ENCODE assay signal across 8 mouse cellular contexts in the genomic region with DNA sequence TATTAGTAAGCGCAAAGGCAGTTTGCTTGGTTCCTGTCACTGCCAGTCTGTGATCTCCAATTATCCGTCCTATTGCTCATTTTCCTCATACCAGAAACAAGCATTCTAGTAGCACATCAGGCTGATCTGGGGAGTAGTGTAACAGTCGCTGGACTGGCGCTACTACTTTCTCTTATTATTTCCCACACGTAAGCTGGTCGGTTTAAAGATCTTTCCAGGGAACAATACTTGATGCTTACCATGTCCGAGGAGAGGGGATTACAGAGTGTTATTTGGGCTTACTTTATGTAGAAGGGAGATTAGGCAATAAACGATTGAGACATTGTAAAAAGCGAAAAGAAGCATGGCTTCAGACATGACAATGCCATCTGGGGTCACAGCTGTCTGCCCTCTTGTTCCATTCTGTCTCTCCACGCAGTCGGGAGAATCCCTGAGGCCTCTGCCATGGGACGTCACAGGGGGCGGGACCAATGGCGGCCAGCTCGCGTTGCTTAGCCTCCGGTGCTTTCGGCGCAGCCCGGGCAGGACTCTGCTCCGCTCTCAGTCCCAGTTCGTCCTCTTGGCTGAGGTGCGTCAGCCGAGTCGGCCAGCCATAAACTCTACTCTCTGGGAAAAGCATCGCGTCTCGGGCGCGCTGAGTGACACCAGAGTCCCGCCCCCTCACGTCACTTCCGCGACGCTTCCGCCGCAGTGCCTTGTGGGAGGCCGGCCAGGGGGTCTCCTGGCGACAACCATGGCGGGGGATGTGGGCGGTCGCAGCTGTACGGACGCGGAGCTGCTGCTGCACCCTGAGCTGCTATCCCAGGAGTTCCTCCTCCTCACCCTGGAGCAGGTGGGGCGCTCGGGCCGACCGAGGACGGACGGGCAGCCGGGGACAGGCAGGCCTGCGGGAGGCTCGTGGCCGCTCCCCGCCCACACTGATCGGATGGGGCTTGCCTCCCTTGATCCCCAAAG. TPM values are rescaled to one million over a fixed set of nuclear protein-coding genes. Genes with fewer than 3 reads are reported as not detected.
DNase-seq lines count a peak whose midpoint lies in the region; ATAC-seq and TF ChIP-seq lines count a peak whose summit lies in the region.

A gene (minus strand): TSS at position 607 of the 954 bp plus-strand sequence.
A gene (plus strand): TSS at position 680 of the 954 bp plus-strand sequence.

- DNase-seq in ES-E14 (ENCODE audit: low read depth, low spot score), result peak; percentile 81
- DNase-seq in cerebellum, adult 11-12 months, result peak; percentile 92
- DNase-seq in heart, postnatal 25 days (ENCODE audit: low spot score), result peak; percentile 82
- DNase-seq in layer of hippocampus, adult 2 months (ENCODE audit: low spot score in 2 of 2), result peak; percentile 91 to 92
- DNase-seq in lung, embryonic 14.5 days, result peak; percentile 97
- peak; percentile 93 for DNase-seq in thymus, adult 2 months

- peak; percentile 86 for TF ChIP-seq POLR2A in olfactory bulb, adult 2 months (IDR thresholded peaks at IDR 0.05; ENCODE audit: insufficient read depth, low read depth, low read length)
- TF ChIP-seq POLR2A in thymus, adult 2 months (IDR thresholded peaks at IDR 0.05; ENCODE audit: control insufficient read depth, extremely low read depth, insufficient read depth, low read length, poor library complexity), result peak; percentile 47; the same call in 1 of the 2 replicates

- no peaks in the 10 kb centered on the region; the same call in 1 of the 2 replicates for H3K36me3 ChIP-seq in ES-E14 (ENCODE audit: control insufficient read depth, insufficient read depth, low read length, poor library complexity, severe bottlenecking)
- peaks cover 15% of the 10 kb centered on the region for H3K36me3 ChIP-seq in forebrain, embryonic 15.5 days
- H3K36me3 ChIP-seq in lung, embryonic 14.5 days (ENCODE audit: insufficient read depth), result no peaks in the 10 kb centered on the region
- H3K36me3 ChIP-seq in thymus, adult 2 months (ENCODE audit: control insufficient read depth, insufficient read depth, low read length), result no peaks in the 10 kb centered on the region

- H3K27me3 ChIP-seq in forebrain, embryonic 15.5 days, result no peaks in the 10 kb centered on the region
- no peaks in the 10 kb centered on the region for H3K27me3 ChIP-seq in lung, embryonic 14.5 days (ENCODE audit: insufficient read depth, low read length)
- no peaks in the 10 kb centered on the region for H3K27me3 ChIP-seq in thymus, adult 2 months (ENCODE audit: control insufficient read depth, insufficient read depth, low read length)

- peak within 1 kb of the TSS; percentile 73 for H3K4me2 ChIP-seq in forebrain, embryonic 15.5 days (replicated peaks)
- peak within 1 kb of the TSS; percentile 82 for H3K4me2 ChIP-seq in lung, embryonic 14.5 days

- no peak for TF ChIP-seq CTCF in layer of hippocampus, adult 2 months (conservative IDR thresholded peaks at IDR 0.05)
- TF ChIP-seq CTCF in lung, embryonic 14.5 days (IDR thresholded peaks at IDR 0.05; ENCODE audit: low read depth), result no peak
- no peak for TF ChIP-seq CTCF in olfactory bulb, adult 2 months (IDR thresholded peaks at IDR 0.05; ENCODE audit: insufficient read depth, low read depth, low read length)
- TF ChIP-seq CTCF in thymus, adult 2 months (IDR thresholded peaks at IDR 0.05; ENCODE audit: borderline replicate concordance, control insufficient read depth, extremely low read depth, insufficient read depth, low read length, poor library complexity), result no peak

- in situ Hi-C loops in ES-E14 (cut with MboI; ENCODE audit: low sequenced_read_pairs in 2 of 2, unreplicated experiment in 2 of 2), result no loop called here

- peak within 1 kb of the TSS; percentile 98 to 99 for H3K4me3 ChIP-seq in ES-E14 (ENCODE audit: insufficient read depth in 1 of 2, low read depth in 1 of 2, low read length in 2 of 2, poor library complexity in 1 of 2, severe bottlenecking in 1 of 2)
- peak within 1 kb of the TSS; percentile 64 for H3K4me3 ChIP-seq in forebrain, embryonic 15.5 days
- peak within 1 kb of the TSS; percentile 96 for H3K4me3 ChIP-seq in layer of hippocampus, adult 2 months
- peak within 1 kb of the TSS; percentile 96 for H3K4me3 ChIP-seq in lung, embryonic 14.5 days (ENCODE audit: low read depth, low read length)
- peak within 1 kb of the TSS; percentile 79 for H3K4me3 ChIP-seq in olfactory bulb, adult 2 months (ENCODE audit: insufficient read depth, low read depth, low read length)
- H3K4me3 ChIP-seq in thymus, adult 2 months (ENCODE audit: control insufficient read depth, insufficient read depth, low read length), result peak within 1 kb of the TSS; percentile 92

- ATAC-seq in forebrain, embryonic 15.5 days (replicated peaks), result peak; percentile 96
- ATAC-seq in lung, embryonic 14.5 days (ENCODE audit: insufficient read depth), result peak; percentile 97

- H3K9ac ChIP-seq in ES-E14 (ENCODE audit: insufficient read depth, low read depth, low read length, poor library complexity, severe bottlenecking), result peak within 1 kb of the TSS; percentile 98
- peak within 1 kb of the TSS; percentile 90 for H3K9ac ChIP-seq in forebrain, embryonic 15.5 days (replicated peaks)
- H3K9ac ChIP-seq in lung, embryonic 14.5 days, result peak within 1 kb of the TSS; percentile 96

- WGBS in forebrain, embryonic 15.5 days, result under 1% methylated on average over 57 of the region's 57 CpGs
- under 1% methylated on average over 57 of the region's 57 CpGs for WGBS in lung, embryonic 14.5 days
- under 1% methylated on average over 57 of the region's 57 CpGs for WGBS in olfactory bulb, adult 2 months
- 1% methylated on average over 56 of the region's 57 CpGs for WGBS in thymus, adult 2 months

- H3K9me3 ChIP-seq in ES-E14 (ENCODE audit: control insufficient read depth, insufficient read depth, low read depth, low read length), result no peaks in the 10 kb centered on the region
- no peaks in the 10 kb centered on the region for H3K9me3 ChIP-seq in forebrain, embryonic 15.5 days
- H3K9me3 ChIP-seq in lung, embryonic 14.5 days (ENCODE audit: low read depth, low read length), result no peaks in the 10 kb centered on the region

- intact Hi-C loops in heart, postnatal 25 days (cut with DNase I), result loop anchor here (10.0 kb wide), 2 partner anchors 726 to 836 kb away; a partner anchor contains a TSS

- peak within 1 kb of the TSS; percentile 94 for H3K27ac ChIP-seq in ES-E14 (ENCODE audit: insufficient read depth, low read depth, low read length, poor library complexity, severe bottlenecking)
- H3K27ac ChIP-seq in forebrain, embryonic 15.5 days (replicated peaks), result peak within 1 kb of the TSS; percentile 98
- H3K27ac ChIP-seq in layer of hippocampus, adult 2 months, result peak within 1 kb of the TSS; percentile 99
- peak within 1 kb of the TSS; percentile 100 for H3K27ac ChIP-seq in lung, embryonic 14.5 days (ENCODE audit: low read depth)
- H3K27ac ChIP-seq in olfactory bulb, adult 2 months (ENCODE audit: insufficient read depth, low read depth, low read length), result peak within 1 kb of the TSS; percentile 93
- peak within 1 kb of the TSS; percentile 68 for H3K27ac ChIP-seq in thymus, adult 2 months (ENCODE audit: control insufficient read depth, insufficient read depth, low read length)

- peaks cover 0 to 2% of the 10 kb centered on the region in 2 experiments; a peak in 1 of 4 replicates for H3K4me1 ChIP-seq in ES-E14 (ENCODE audit: control insufficient read depth in 2 of 2, insufficient read depth in 2 of 2, low read length in 2 of 2, poor library complexity in 1 of 2)
- H3K4me1 ChIP-seq in forebrain, embryonic 15.5 days, result peaks cover 31% of the 10 kb centered on the region
- peaks cover 3% of the 10 kb centered on the region; the same call in 1 of the 2 replicates for H3K4me1 ChIP-seq in lung, embryonic 14.5 days (ENCODE audit: insufficient read depth)
- H3K4me1 ChIP-seq in olfactory bulb, adult 2 months (ENCODE audit: control insufficient read depth, insufficient read depth, low read length), result no peaks in the 10 kb centered on the region
- H3K4me1 ChIP-seq in thymus, adult 2 months (replicated peaks; ENCODE audit: control insufficient read depth, insufficient read depth, low read length), result 0 out of 2 replicates have a peak, but pooled peaks cover 2% of the 10 kb centered on the region

TF ChIP-seq in ES-E14, 5 proteins besides CTCF, POLR2A, EP300 and RAD21:
- TF ChIP-seq ZC3H11A (IDR thresholded peaks at IDR 0.05; ENCODE audit: borderline replicate concordance, low read depth, low read length) (0 out of 2 replicates have a peak, but pooled peaks have one; percentile 22), ZNF384 (IDR thresholded peaks at IDR 0.05; ENCODE audit: low read depth, low read length) (no peak), HCFC1 (IDR thresholded peaks at IDR 0.05; ENCODE audit: borderline replicate concordance, insufficient read depth, low read length) (peak; percentile 70; the same call in 1 of the 2 replicates), MAFK (IDR thresholded peaks at IDR 0.05; ENCODE audit: insufficient read depth, low read depth, low read length) (no peak)

RNA-seq across cellular contexts. Expression of the first gene that starts in this region (rescaled TPM):
- 5.5 and 6.2 TPM in 2 replicates for total RNA-seq in ES-E14 (2012; rRNA removed)
- 18.1 and 18.2 TPM in 2 replicates for polyA plus RNA-seq in forebrain, embryonic 15.5 days (2015; fragmentation: Nextera tagmentation; extraction: Ambion mirVana)
- total RNA-seq in heart, postnatal 25 days (2021), result 10 to 100 TPM; 12.9 to 13.2 TPM
- 10 to 100 TPM; 26.8 to 42.4 TPM for total RNA-seq in layer of hippocampus, adult 2 months (2021)
- polyA plus RNA-seq in lung, embryonic 14.5 days (2014; fragmentation: Nextera tagmentation; extraction: Ambion mirVana), result 13.1 and 13.2 TPM in 2 replicates
- polyA plus RNA-seq in olfactory bulb, adult 2 months (2012; ENCODE audit: insufficient read depth, insufficient read length, low replicate concordance, missing spikeins), result not detected in 2 replicates
- polyA plus RNA-seq in thymus, adult 2 months (2012; rRNA removed), result 22.9 and 24.7 TPM in 2 replicates

RNA-seq across cellular contexts. Expression of the second gene that starts in this region (rescaled TPM):
- total RNA-seq in ES-E14 (2012; rRNA removed), result 10.6 and 14.1 TPM in 2 replicates
- 47.8 and 53.5 TPM in 2 replicates for polyA plus RNA-seq in forebrain, embryonic 15.5 days (2015; fragmentation: Nextera tagmentation; extraction: Ambion mirVana)
- total RNA-seq in heart, postnatal 25 days (2021), result 10 to 100 TPM; 18.6 to 19.5 TPM
- 10 to 100 TPM; 24.2 to 26.8 TPM for total RNA-seq in layer of hippocampus, adult 2 months (2021)
- polyA plus RNA-seq in lung, embryonic 14.5 days (2014; fragmentation: Nextera tagmentation; extraction: Ambion mirVana), result 32.0 and 32.4 TPM in 2 replicates
- not detected in 2 replicates for polyA plus RNA-seq in olfactory bulb, adult 2 months (2012; ENCODE audit: insufficient read depth, insufficient read length, low replicate concordance, missing spikeins)
- 5.3 and 6.3 TPM in 2 replicates for polyA plus RNA-seq in thymus, adult 2 months (2012; rRNA removed)

Comparison
In these comparisons a context has a peak if more than half of its experiments do, and no peak if none do; other contexts are left out.
1. Peak in every context shown above with its lines: DNase-seq, ATAC-seq, H3K4me3 ChIP-seq and H3K27ac ChIP-seq.